Mouse (Mus musculus) heart, adult 9 months (tissue): ENCODE measurements at regions not wholly inside any gene's neighbourhood (a gene's known extent, or its start where the extent isn't known, plus 50 kb on each side); places are given as distances from the start of the nearest gene placed in this dataset.

Experiments used
- DNase-seq, 2 experiments: peaks; one replicate each; pipeline ENCODE4 v3.0.0; 2022; ENCODE audit warnings: low spot score in 2 of 2

- DNase-seq, result no peak
Measured at GRCm38 (mm10) chr13:107394451-107394850, 372.5 kb upstream of the Kif2a start.

GRCm38 (mm10) chr13:107389535-107390150, 367.7 kb upstream of the Kif2a start:
- no peak for DNase-seq

DNA sequence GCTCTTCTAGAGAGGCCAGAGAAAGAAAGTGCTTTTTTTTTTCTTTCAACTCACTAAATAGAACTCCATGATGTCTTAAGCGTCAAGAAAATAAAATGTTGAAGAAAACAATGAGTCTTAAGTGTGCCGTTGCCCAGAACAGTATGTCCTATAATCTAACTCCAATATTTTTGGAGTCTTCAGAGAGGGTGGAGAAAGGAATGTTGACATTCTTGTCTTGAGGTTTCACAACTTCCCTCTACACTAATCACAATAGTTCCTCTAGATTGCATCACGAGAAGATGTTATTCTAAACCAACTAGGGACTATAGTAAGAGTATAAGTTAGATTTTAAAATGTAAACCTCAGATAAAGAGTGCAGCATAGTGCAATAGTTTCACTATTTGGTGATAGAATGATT, 367.1 kb upstream of the Kif2a start:
- no peak for DNase-seq

- DNase-seq, result no peak
Measured at GRCm38 (mm10) chr13:107378076-107378475, 356.1 kb upstream of the Kif2a start.

GRCm38 (mm10) chr13:107372666-107373065, 350.7 kb upstream of the Kif2a start:
- DNase-seq, result no peak

DNA sequence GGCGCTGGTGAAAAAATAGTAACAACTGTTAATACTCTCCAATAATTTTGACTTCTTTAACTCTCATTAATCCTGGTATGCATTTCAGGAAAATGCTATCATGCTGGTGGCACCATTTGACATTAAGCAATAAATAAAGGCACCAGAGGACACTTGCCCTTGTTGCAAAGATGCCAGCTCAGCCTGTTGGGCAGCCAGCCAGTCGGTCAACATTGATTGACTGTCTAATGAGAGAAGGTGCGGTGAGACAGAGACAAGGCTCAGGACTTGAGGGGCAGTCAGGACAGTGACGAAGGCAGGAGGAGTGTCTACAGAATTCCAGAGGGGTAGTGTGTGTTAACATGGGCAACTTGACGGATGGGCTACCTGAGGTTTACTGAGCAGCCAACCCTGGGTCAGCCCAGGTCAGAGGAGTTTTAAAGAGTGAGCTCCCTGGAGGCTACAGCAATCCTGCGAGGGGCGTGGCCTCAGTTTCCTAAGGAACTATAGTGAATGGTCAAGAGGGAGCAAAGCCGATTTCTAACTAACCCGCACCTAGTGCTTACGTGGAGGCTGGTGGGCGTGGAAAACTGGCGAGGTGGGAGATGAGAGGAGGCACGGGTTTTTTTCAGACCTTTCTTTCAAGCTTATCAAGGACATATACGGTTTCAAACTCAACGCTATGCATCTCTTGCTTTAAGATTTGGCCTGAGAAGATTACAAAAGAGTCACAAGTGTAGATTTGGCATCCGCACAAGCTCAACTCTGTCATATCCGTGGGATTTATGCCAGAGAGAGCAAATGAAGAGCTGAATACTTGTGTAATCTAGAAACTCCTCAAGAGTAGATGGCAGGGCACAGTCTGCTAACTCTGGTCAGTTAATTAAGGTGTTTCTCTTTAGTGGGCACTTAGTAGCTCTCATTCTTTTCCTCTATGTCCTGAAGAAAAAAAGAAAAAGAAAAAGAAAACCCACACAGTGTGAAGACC, 350.0 kb upstream of the Kif2a start:
- peak in 1 of 2 experiments; percentile 13 for DNase-seq

DNA sequence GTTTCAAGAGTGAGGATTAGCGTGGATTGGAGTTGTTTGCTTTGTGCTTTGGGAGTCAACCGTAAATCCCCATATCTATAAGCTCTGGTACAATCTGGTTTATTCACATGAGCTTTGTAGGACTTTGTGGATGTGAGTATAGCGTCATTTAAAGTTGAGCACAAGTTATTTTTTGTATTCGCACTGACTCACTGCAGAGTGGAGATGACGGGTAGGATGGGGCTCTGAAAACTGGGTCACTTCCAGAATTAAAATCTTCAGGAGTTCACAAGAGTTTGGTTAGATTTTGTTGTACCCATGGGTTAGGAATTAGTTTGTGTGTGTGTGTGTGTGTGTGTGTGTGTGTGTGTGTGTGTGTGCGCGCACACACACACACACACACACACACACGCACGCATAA, 345.7 kb upstream of the Kif2a start:
- no peak for DNase-seq

GRCm38 (mm10) chr13:107365766-107366165, 343.8 kb upstream of the Kif2a start:
- no peak for DNase-seq

DNA sequence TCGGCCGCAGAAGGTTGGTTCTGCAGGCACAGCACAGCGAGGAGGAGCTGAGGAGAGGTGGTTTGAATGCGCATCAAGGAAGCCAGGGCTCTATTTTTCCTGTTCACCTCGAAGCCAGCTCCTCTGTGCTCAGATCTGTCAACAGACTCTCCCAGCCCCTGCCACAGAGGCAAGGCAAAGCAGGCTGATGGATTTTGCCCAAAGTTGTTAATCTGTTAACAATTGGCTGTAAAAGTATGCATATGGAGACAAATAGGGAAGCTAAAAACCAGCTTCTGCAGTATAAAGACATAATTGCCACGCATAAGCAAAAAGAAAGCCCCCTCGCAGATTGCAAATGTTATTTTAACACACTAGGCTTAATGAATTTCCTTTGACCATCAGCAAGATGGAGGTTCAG, 343.3 kb upstream of the Kif2a start:
- DNase-seq, result no peak

DNA sequence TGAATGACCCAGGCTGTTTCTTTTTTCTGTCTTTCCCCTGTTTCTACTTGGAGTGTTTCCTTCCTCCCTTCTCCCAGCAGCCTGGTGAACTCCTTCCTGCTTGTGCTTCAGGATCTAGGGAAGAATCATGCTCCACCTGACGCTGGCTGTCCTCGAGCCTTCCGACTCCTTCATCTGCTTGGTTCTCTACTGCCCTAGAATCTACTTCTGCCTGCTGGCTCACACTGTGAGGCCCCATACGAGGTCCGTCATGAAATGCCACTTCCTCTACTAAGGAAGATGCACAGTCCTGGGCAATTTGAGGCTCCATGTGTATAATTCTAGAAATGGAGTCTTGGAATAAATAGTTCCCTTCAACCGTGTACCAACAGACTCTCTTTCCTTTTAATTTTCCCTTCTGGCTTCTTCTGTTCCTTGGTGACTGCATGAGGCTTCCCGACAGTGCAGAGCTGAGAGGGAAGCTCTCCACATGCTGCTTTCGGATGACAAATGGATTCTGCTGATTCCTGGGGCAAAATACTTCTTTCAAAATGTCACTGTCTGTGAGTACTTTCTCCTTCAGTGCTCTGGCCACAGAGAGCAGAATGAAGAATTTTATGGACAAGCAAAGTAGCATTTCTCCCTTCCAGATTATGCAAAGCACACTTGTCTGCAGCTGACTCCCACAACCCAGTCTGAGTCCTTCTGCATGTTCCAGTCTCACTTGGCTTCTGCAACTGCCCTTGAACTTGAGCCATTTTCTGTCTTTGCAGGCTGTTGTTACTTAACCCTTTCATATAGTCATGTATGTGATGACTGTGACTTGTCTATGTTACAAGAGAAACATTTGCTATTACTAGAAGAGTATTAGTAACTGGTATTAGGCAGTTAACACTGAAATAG, 341.1 kb upstream of the Kif2a start:
- DNase-seq, result peak in 1 of 2 experiments; percentile 5

- DNase-seq, result no peak
Measured at GRCm38 (mm10) chr13:107340802-107341364, 319.0 kb upstream of the Kif2a start.

DNA sequence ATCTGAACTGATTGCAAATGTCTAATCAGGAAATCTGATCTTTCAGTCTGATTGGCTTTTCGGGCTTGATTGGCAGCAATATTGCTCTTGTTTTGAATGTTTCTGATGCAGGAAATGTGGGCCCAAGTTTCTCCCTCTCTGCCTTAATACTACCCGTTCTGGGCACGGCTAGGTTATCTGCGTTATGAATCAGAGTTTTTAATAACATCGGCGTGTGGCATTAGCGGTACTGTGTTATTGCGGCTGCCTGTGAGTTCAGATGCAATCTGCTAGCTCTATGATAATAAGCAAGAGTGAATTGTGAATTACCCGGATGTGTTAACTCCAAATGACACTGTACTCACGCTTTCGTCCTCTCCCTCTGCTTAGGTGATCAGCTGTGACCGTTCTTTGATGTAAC, 316.2 kb upstream of the Kif2a start:
- DNase-seq, result no peak

- DNase-seq, result no peak
Measured at GRCm38 (mm10) chr13:107337111-107337510, 315.2 kb upstream of the Kif2a start.

- DNase-seq, result no peak
Measured at GRCm38 (mm10) chr13:107329348-107329747, 307.4 kb upstream of the Kif2a start.

DNA sequence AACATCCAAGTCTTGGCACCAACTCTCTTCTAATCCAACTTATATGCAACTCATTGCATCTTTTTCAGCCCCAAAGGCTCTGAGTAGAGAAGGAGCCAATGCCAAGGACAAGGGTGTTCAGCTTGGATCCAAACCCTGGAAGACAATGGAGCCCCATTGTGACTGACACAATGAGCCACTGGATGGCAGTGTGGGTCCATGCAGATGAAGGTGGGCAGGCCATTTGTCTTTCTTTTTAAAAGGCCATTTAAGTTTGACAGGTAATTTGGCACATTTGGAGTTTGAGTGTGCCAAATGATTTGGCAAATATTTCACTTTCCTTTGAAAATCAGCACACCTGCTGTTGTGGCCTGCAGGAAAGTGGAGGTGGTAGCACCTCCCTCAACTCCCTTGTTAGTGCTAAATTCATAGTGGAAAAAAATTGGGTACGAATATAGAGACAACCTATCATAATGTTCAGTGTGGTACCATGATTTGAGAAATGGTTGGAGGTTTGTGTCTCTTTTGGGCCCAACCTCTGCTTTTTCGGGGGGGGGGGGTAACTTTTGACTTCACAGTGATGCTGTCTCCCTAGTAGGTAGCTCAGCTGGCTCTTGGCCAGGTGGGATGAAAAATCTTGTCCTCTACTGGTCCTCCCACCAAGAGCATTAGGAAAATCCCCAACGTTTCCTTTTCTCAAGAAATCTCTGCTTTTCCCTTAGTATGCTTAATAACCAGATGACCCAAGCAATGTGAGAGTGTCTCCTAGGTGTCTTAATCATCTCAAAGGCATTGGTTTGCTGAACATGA, 304.0 kb upstream of the Kif2a start:
- DNase-seq, result peak; percentile 13 to 27

DNA sequence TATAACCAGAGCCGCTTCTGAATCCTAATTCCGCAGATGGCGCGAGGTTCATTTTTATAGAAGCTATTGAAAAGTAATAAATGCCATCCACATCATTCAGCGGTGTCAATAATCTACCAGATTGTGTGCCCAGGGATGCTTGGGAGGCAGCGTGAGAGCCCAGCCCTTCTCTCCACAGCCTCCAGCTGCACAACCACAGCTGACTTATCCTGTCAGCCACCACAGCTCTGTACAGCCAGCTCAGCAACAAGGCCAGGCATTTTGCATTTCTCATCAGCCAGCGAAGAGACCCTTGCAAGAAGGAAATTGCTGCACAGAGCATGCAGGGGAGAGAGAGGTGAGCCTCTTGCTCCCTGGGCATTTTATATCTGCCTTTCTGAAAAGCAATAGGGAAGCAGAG, 292.8 kb upstream of the Kif2a start:
- no peak for DNase-seq

DNA sequence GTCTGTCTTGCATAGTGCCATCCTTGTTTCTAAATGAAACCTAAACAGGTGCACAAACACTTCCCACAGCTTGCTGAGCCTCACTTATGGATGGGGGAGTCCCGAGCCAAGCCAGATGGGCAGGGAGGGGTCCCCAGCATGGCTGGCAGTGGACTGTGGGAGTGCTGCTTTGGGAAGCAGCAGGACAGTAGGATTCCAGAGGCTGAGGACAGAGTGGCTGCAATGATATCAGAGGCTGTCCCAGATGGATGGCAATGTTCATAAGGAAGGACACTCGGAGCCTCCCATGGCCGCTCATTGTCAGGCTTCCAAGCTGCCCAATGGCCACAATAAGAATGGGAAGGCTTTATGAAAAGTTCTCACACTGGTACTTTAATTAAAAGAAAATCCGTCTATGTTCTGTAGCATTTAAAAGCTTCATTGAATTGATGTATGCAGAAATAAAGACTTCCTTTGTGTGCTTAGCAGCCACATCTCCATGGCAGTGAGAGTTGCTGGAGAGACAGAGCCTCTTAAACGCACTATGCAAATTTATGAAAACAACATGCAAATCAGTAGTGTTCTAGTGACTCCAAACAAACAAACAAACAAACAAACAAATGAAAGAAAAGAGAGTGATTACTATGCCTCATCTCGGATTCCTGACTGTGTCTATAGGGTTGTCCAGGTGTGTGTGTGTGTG, 287.2 kb upstream of the Kif2a start:
- DNase-seq, result no peak

DNA sequence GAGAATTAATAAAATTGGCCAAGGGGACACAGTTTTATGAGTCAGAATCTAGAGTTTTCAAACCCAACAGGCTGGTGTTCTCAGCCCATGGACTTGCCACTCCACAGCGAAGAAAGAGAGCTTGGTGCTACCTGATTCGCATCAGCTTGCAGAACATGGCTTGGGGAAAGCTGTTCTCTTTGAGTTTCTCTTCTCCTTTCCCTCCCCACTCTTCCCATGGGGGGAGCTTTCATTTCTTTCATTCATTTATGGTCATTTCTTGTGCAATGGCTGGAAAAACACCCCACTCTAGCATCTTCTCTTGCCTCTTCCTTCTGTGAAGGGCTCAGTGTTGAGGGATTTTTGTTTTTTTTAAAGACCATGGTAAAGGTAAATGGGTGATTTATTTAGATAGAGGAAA, 286.5 kb upstream of the Kif2a start:
- DNase-seq, result no peak

DNA sequence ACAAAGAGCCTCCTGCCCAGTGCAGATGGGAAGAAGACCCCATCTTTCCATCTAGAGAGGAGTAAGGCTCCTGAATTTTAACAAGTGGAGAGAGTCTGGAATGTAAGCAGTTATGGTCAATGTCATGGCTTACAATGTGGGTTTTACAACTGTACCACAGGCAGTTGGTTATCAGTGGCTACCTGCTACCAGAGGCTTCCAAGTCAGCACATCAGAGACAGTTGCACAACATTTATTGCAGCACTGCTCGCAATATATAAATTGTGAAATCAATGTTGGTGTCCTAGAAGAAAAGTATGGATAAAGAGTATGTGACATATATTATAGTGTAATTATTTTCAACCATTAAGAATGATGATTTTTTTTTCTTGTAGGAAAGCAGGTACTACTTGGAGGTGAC, 285.0 kb upstream of the Kif2a start:
- no peak for DNase-seq

GRCm38 (mm10) chr13:107306232-107306631, 284.3 kb upstream of the Kif2a start:
- DNase-seq, result no peak
